18 mouse cellular contexts compared by ENCODE assay signal in genomic region chr11:22611102-22611869, GRCm38 (mm10).
DNase-seq lines count a peak whose midpoint lies in the region; ATAC-seq and TF ChIP-seq lines count a peak whose summit lies in the region.
"Had no signal": no experiment of that assay in that cellular context is flagged by ENCODE, and none has a peak within 500 bp of the region (broad histone marks: within the 10 kb centered on the region; RNA-seq: fewer than 3 reads in every experiment).

No protein-coding gene starts in this region.

- 69% methylated on average over 6 of the region's 6 CpGs for WGBS in hindbrain, embryonic 10.5 days
- 64% methylated on average over 6 of the region's 6 CpGs for WGBS in hindbrain, embryonic 12.5 days
- WGBS in midbrain, embryonic 10.5 days: 65% methylated on average over 6 of the region's 6 CpGs
- WGBS in midbrain, embryonic 14.5 days: 62% methylated on average over 6 of the region's 6 CpGs
- 39% methylated on average over 6 of the region's 6 CpGs for WGBS in embryonic facial prominence, embryonic 14.5 days
- 64% methylated on average over 6 of the region's 6 CpGs for WGBS in midbrain, postnatal 0 days

- peaks cover 4% of the 10 kb centered on the region; the same call in 1 of the 2 replicates for H3K9me3 ChIP-seq in hindbrain, embryonic 10.5 days
- no peaks in the 10 kb centered on the region for H3K9me3 ChIP-seq in hindbrain, embryonic 12.5 days (replicated peaks)
- 0 out of 2 replicates have a peak, but pooled peaks cover 2% of the 10 kb centered on the region for H3K9me3 ChIP-seq in midbrain, embryonic 10.5 days (replicated peaks)
- H3K9me3 ChIP-seq in midbrain, embryonic 14.5 days (ENCODE audit: control insufficient read depth, low read length): no peaks in the 10 kb centered on the region
- peaks cover 4% of the 10 kb centered on the region; the same call in 1 of the 2 replicates for H3K9me3 ChIP-seq in embryonic facial prominence, embryonic 14.5 days (ENCODE audit: control insufficient read depth, low read length)
- H3K9me3 ChIP-seq in midbrain, postnatal 0 days (ENCODE audit: low read length): no peaks in the 10 kb centered on the region
- H3K9me3 ChIP-seq: embryonic facial prominence, embryonic 12.5 days; heart, embryonic 15.5 days had no signal

- H3K4me3 ChIP-seq in hindbrain, embryonic 10.5 days: no peak overlapping the region
- H3K4me3 ChIP-seq in hindbrain, embryonic 12.5 days: no peak overlapping the region
- H3K4me3 ChIP-seq in midbrain, embryonic 10.5 days: no peak overlapping the region
- H3K4me3 ChIP-seq in midbrain, embryonic 14.5 days (replicated peaks; ENCODE audit: low read depth, low read length): no peak overlapping the region
- H3K4me3 ChIP-seq in embryonic facial prominence, embryonic 14.5 days (ENCODE audit: low read depth, low read length): no peak overlapping the region
- H3K4me3 ChIP-seq in midbrain, postnatal 0 days (ENCODE audit: low read depth, low read length): no peak overlapping the region
- H3K4me3 ChIP-seq: embryonic facial prominence, embryonic 12.5 days; myocyte had no signal

- DNase-seq in hindbrain, embryonic 10.5 days (ENCODE audit: low spot score): no peak
- no peak for DNase-seq in midbrain, embryonic 10.5 days (ENCODE audit: low spot score)
- DNase-seq in midbrain, embryonic 14.5 days: no peak
- DNase-seq in embryonic facial prominence, embryonic 14.5 days (ENCODE audit: low spot score): no peak
- no peak for DNase-seq in midbrain, postnatal 0 days (ENCODE audit: low spot score)
- no peak for DNase-seq in adrenal gland, postnatal 4 days (ENCODE audit: low spot score in 2 of 2)
- DNase-seq in gastrocnemius, adult 18-20 months (ENCODE audit: low spot score): no peak
- DNase-seq: cerebellum, adult 8-10 months; left cerebral cortex, postnatal 4 days; retina, postnatal 1 day; thymus, adult 18-20 months had no signal

- no peaks in the 10 kb centered on the region for H3K36me3 ChIP-seq in hindbrain, embryonic 10.5 days
- H3K36me3 ChIP-seq in hindbrain, embryonic 12.5 days: no peaks in the 10 kb centered on the region
- no peaks in the 10 kb centered on the region for H3K36me3 ChIP-seq in midbrain, embryonic 10.5 days
- no peaks in the 10 kb centered on the region for H3K36me3 ChIP-seq in midbrain, embryonic 14.5 days (ENCODE audit: control insufficient read depth, insufficient read depth, low read length)
- H3K36me3 ChIP-seq in embryonic facial prominence, embryonic 14.5 days (ENCODE audit: control insufficient read depth, insufficient read depth, low read length): no peaks in the 10 kb centered on the region
- H3K36me3 ChIP-seq in midbrain, postnatal 0 days (ENCODE audit: insufficient read depth, low read length): no peaks in the 10 kb centered on the region
- H3K36me3 ChIP-seq: embryonic facial prominence, embryonic 12.5 days; heart, embryonic 15.5 days had no signal

- TF ChIP-seq CTCF in midbrain, postnatal 0 days (IDR thresholded peaks at IDR 0.05): no peak

- H3K4me2 ChIP-seq in hindbrain, embryonic 12.5 days (replicated peaks): no peak overlapping the region; the same call in 1 of the 2 replicates
- H3K4me2 ChIP-seq in midbrain, embryonic 14.5 days (ENCODE audit: low read length): no peak overlapping the region
- no peak overlapping the region for H3K4me2 ChIP-seq in embryonic facial prominence, embryonic 14.5 days (ENCODE audit: low read depth, low read length)
- H3K4me2 ChIP-seq in midbrain, postnatal 0 days (ENCODE audit: low read depth, low read length, poor library complexity, severe bottlenecking): no peak overlapping the region

- ATAC-seq in hindbrain, embryonic 12.5 days (ENCODE audit: low FRiP score): no peak
- ATAC-seq in midbrain, embryonic 14.5 days (ENCODE audit: low FRiP score, low TSS enrichment): no peak
- peak; percentile 45 for ATAC-seq in embryonic facial prominence, embryonic 14.5 days (ENCODE audit: low read depth)
- 0 out of 2 replicates have a peak, but pooled peaks have one; percentile 8 for ATAC-seq in midbrain, postnatal 0 days (ENCODE audit: low FRiP score)
- ATAC-seq: CD4-positive, CD25-positive, alpha-beta regulatory T cell, adult 4 months; intestine, embryonic 16.5 days had no signal

- no peak overlapping the region for H3K9ac ChIP-seq in hindbrain, embryonic 12.5 days
- no peak overlapping the region for H3K9ac ChIP-seq in midbrain, embryonic 14.5 days (replicated peaks; ENCODE audit: low read length)
- H3K9ac ChIP-seq in embryonic facial prominence, embryonic 14.5 days (ENCODE audit: low read depth, low read length): no peak overlapping the region
- no peak overlapping the region for H3K9ac ChIP-seq in midbrain, postnatal 0 days (replicated peaks; ENCODE audit: low read length, poor library complexity, severe bottlenecking)
- H3K9ac ChIP-seq: embryonic facial prominence, embryonic 12.5 days; heart, embryonic 15.5 days had no signal

- no peaks in the 10 kb centered on the region for H3K27me3 ChIP-seq in hindbrain, embryonic 10.5 days (ENCODE audit: insufficient read depth, poor library complexity, severe bottlenecking)
- no peaks in the 10 kb centered on the region for H3K27me3 ChIP-seq in hindbrain, embryonic 12.5 days
- no peaks in the 10 kb centered on the region for H3K27me3 ChIP-seq in midbrain, embryonic 10.5 days (ENCODE audit: low read depth, poor library complexity, severe bottlenecking)
- no peaks in the 10 kb centered on the region for H3K27me3 ChIP-seq in midbrain, embryonic 14.5 days (ENCODE audit: control insufficient read depth, insufficient read depth, low read length)
- no peaks in the 10 kb centered on the region for H3K27me3 ChIP-seq in embryonic facial prominence, embryonic 14.5 days (replicated peaks; ENCODE audit: control insufficient read depth, insufficient read depth, low read length)
- no peaks in the 10 kb centered on the region for H3K27me3 ChIP-seq in midbrain, postnatal 0 days (ENCODE audit: insufficient read depth, low read length)
- H3K27me3 ChIP-seq: embryonic facial prominence, embryonic 12.5 days; heart, embryonic 15.5 days had no signal

- H3K4me1 ChIP-seq in hindbrain, embryonic 10.5 days (replicated peaks): peaks cover 15% of the 10 kb centered on the region
- H3K4me1 ChIP-seq in hindbrain, embryonic 12.5 days: peaks cover 11% of the 10 kb centered on the region
- H3K4me1 ChIP-seq in midbrain, embryonic 10.5 days: peaks cover 16% of the 10 kb centered on the region
- H3K4me1 ChIP-seq in midbrain, embryonic 14.5 days (ENCODE audit: control insufficient read depth, insufficient read depth, low read length): peaks cover 4% of the 10 kb centered on the region; the same call in 1 of the 2 replicates
- H3K4me1 ChIP-seq in embryonic facial prominence, embryonic 14.5 days (ENCODE audit: control insufficient read depth, insufficient read depth, low read length): peaks cover 10% of the 10 kb centered on the region; the same call in 1 of the 2 replicates
- peaks cover 3% of the 10 kb centered on the region; the same call in 1 of the 2 replicates for H3K4me1 ChIP-seq in midbrain, postnatal 0 days (ENCODE audit: insufficient read depth, low read length)

- 0 out of 2 replicates have a peak overlapping the region, but pooled peaks have one; percentile 30 for H3K27ac ChIP-seq in hindbrain, embryonic 10.5 days
- H3K27ac ChIP-seq in hindbrain, embryonic 12.5 days: no peak overlapping the region
- H3K27ac ChIP-seq in midbrain, embryonic 10.5 days (replicated peaks): peak overlapping the region; percentile 24; the same call in 1 of the 2 replicates
- H3K27ac ChIP-seq in midbrain, embryonic 14.5 days (replicated peaks; ENCODE audit: low read depth, low read length): no peak overlapping the region
- H3K27ac ChIP-seq in embryonic facial prominence, embryonic 14.5 days (replicated peaks; ENCODE audit: low read depth, low read length): peak overlapping the region; percentile 34; the same call in 1 of the 2 replicates
- no peak overlapping the region for H3K27ac ChIP-seq in midbrain, postnatal 0 days (ENCODE audit: low read depth, low read length)
- H3K27ac ChIP-seq: embryonic facial prominence, embryonic 12.5 days; heart, embryonic 15.5 days; macrophage had no signal

Comparison
In these comparisons a context has a peak if more than half of its experiments do, and no peak if none do; other contexts are left out.
1. H3K27ac ChIP-seq: peak in hindbrain, embryonic 10.5 days (single experiment), midbrain, embryonic 10.5 days (single experiment) and embryonic facial prominence, embryonic 14.5 days (single experiment); none in hindbrain, embryonic 12.5 days (single experiment), midbrain, embryonic 14.5 days (single experiment) and midbrain, postnatal 0 days (single experiment).
2. ATAC-seq: peak in embryonic facial prominence, embryonic 14.5 days (single experiment) and midbrain, postnatal 0 days (single experiment); none in hindbrain, embryonic 12.5 days (single experiment) and midbrain, embryonic 14.5 days (single experiment).